Comparison of ENCODE assay signal across 8 mouse cellular contexts in genomic region chr10:19591641-19592441, GRCm38 (mm10). TPM values are rescaled to one million over a fixed set of nuclear protein-coding genes. Genes with fewer than 3 reads are reported as not detected.
DNase-seq lines count a peak whose midpoint lies in the region; ATAC-seq lines count a peak whose summit lies in the region.

Gene Ifngr1, plus strand, starts transcription at chr10:19591949.

- peaks cover 12% of the 10 kb centered on the region for H3K4me1 ChIP-seq in hindbrain, embryonic 15.5 days (replicated peaks)

- H3K4me2 ChIP-seq in hindbrain, embryonic 15.5 days = peak within 1 kb of the TSS; percentile 89

- H3K36me3 ChIP-seq in hindbrain, embryonic 15.5 days = no peaks in the 10 kb centered on the region

- peak within 1 kb of the TSS; percentile 77 for H3K9ac ChIP-seq in hindbrain, embryonic 15.5 days

- no peaks in the 10 kb centered on the region for H3K9me3 ChIP-seq in hindbrain, embryonic 15.5 days

- DNase-seq in T-cell, adult 2 months (ENCODE audit: low spot score) = peak; percentile 98
- peak; percentile 97 to 98 for DNase-seq in cerebellum, postnatal 36 days
- DNase-seq in frontal cortex, postnatal 36 days (ENCODE audit: low spot score in 2 of 2) = peak; percentile 93 to 95
- DNase-seq in left cerebral cortex, adult 11 months (ENCODE audit: low spot score) = peak; percentile 95
- DNase-seq in lung, postnatal 4 days = peak; percentile 100
- DNase-seq in retina, postnatal 7 days (ENCODE audit: low read depth, low spot score) = peak; percentile 95
- DNase-seq in urinary bladder, adult 2 months (ENCODE audit: low spot score) = peak; percentile 96

- no peaks in the 10 kb centered on the region for H3K27me3 ChIP-seq in hindbrain, embryonic 15.5 days

- H3K27ac ChIP-seq in hindbrain, embryonic 15.5 days (replicated peaks) = peak within 1 kb of the TSS; percentile 66

- peak within 1 kb of the TSS; percentile 60 for H3K4me3 ChIP-seq in hindbrain, embryonic 15.5 days

- ATAC-seq in hindbrain, embryonic 15.5 days (ENCODE audit: low FRiP score, low read depth) = peak; percentile 100

- under 1% methylated on average over 52 of the region's 52 CpGs for WGBS in hindbrain, embryonic 15.5 days

RNA-seq across cellular contexts. Expression of gene Ifngr1, which starts in this region (rescaled TPM):
- 22.3 and 23.1 TPM in 2 replicates for polyA plus RNA-seq in hindbrain, embryonic 15.5 days (2015; fragmentation: Nextera tagmentation; extraction: Ambion mirVana)
- 64.8 and 65.9 TPM in 2 replicates for polyA plus RNA-seq in urinary bladder, adult 2 months (2012; rRNA removed)

Comparison
In these comparisons a context has a peak if more than half of its experiments do, and no peak if none do; other contexts are left out.
1. Peak in every context shown above with its lines: DNase-seq, ATAC-seq, H3K4me3 ChIP-seq and H3K27ac ChIP-seq.